Mouse (Mus musculus) forebrain, embryonic 13.5 days (tissue): ENCODE measurements around the gene Cln5. TPM values are rescaled to one million over a fixed set of nuclear protein-coding genes. Genes with fewer than 3 reads are reported as not detected.
A peak's percentile ranks its signal among the peaks of the same experiment; 100 is the strongest.

Experiments
- ATAC-seq: fragments of 200-750 bp; cut with Nextera tagmentation; 2 replicates; pipeline ENCODE4 v1.8.0; 2017
- H3K27ac ChIP-seq: fragments of 300-500 bp; sonication (generic); 2 replicates; pipeline ENCODE4 v1.5.1; 2015; ENCODE audit warnings: inconsistent platforms, mild to moderate bottlenecking, moderate library complexity
- H3K27me3 ChIP-seq: fragments of 300-500 bp; sonication (generic); 2 replicates; pipeline ENCODE4 v1.6.1; 2015; ENCODE audit warnings: mild to moderate bottlenecking, inconsistent platforms
- H3K36me3 ChIP-seq: fragments of 300-500 bp; sonication (generic); 2 replicates; pipeline ENCODE4 v1.6.1; 2015; ENCODE audit warnings: mild to moderate bottlenecking, inconsistent platforms; ENCODE audit not compliant: poor library complexity, severe bottlenecking
- H3K4me1 ChIP-seq: fragments of 300-500 bp; sonication (generic); 2 replicates; pipeline ENCODE4 v1.6.1; 2015; ENCODE audit warnings: inconsistent platforms
- H3K4me2 ChIP-seq: fragments of 300-500 bp; sonication (generic); 2 replicates; pipeline ENCODE4 v1.6.1; 2015; ENCODE audit warnings: inconsistent platforms, mild to moderate bottlenecking, moderate library complexity
- H3K4me3 ChIP-seq: fragments of 300-500 bp; sonication (generic); 2 replicates; pipeline ENCODE4 v1.5.1; 2015; ENCODE audit warnings: mild to moderate bottlenecking, inconsistent platforms
- H3K9ac ChIP-seq: fragments of 300-500 bp; sonication (generic); 2 replicates; pipeline ENCODE4 v1.6.1; 2015; ENCODE audit warnings: mild to moderate bottlenecking, inconsistent platforms
- H3K9me3 ChIP-seq: fragments of 300-500 bp; sonication (generic); replicated peaks from 2 replicates; pipeline ENCODE4 v1.6.1; 2016; ENCODE audit warnings: inconsistent platforms
- WGBS: fragments of 180-500 bp; shearing (Covaris S2); methylation state at CpG from one replicate; pipeline ENCODE4 v1.1.7; 2015; 5-methylcytosine and 5-hydroxymethylcytosine counted together
- polyA plus RNA-seq: library from polyadenylated mRNA; unstranded; fragments of >200 nt; fragmentation: Nextera tagmentation; extraction: Ambion mirVana; gene quantifications from 2 replicates; pipeline ENCODE4 v1.2.1, GENCODE M21; 2015

The Cln5 gene
- polyA plus RNA-seq, 1 experiment from 2014 or later: 11.1 TPM

DNA sequence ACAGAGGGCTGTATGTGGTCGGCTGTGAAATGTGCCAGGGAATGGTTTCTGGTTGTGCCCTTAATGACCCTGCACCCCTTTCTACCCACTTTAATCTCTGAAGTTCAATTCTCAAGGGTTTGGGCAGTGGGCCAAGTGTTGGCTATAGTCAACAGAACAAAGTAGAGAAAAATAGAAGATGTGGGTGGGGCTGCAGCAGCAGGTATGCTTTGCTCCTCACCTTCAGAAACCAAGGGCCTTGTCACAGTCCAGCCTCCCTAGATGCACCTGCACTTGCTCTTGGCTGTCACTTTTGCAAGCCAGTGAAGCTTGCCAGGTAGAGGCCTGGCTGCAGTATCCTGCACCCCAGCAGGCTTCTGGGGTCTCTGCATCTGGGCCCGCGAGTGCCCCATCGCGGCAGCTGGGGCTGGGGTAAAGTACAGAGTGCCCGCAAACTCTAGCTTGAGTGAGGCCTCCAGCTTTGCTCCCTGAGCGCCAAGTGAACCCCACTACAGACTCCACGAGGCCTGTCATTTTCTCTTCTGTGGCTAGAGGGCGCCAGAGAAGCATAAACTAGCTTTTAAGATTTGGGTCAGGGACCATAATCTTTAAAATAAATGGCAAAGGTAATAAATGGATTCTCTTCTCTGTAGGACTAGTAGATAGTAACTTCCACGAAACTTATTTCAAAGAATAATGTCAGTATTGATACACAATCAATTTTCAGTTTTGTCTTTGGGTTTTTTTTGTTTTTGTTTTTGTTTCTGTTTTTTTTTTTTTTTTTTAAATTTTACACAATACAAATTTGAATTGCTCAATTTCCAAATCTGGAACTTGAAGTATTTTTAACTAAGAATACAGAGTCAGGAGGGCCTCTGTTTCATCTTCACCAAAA, 4.5 kb upstream of the Cln5 start:
- H3K36me3 ChIP-seq: no peaks in the 10 kb centered on the region
- H3K27ac ChIP-seq: no peak overlapping the region
- no peak for ATAC-seq
- no peaks in the 10 kb centered on the region for H3K27me3 ChIP-seq
- WGBS: 12% methylated on average over 10 of the region's 10 CpGs
- H3K4me3 ChIP-seq: no peak overlapping the region
- H3K9ac ChIP-seq: no peak overlapping the region
- peaks cover 5% of the 10 kb centered on the region for H3K4me1 ChIP-seq
- H3K4me2 ChIP-seq: no peak overlapping the region
- H3K9me3 ChIP-seq: no peaks in the 10 kb centered on the region

DNA sequence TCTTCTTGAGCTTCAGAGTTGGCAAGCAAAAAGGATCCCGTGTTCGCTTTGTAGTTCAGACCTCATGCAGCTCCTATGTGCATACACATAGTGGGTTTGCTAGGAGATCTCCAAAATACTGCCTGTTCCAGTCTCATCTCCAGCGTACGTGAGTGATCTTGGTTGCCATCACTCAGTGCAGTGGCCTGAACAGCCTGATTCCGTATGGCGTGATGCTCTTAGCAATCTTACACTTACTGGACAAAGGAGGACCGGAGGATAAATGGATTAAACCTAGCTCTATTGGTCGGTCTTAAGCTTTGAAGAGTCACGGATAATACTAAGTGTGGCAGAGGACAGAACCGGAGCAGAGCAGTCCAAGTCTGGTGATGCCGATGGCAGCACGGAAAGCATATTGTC, 552 bp upstream of the Cln5 start:
- ATAC-seq: peak; percentile 65
- H3K4me3 ChIP-seq: peak overlapping the region; percentile 63

DNA sequence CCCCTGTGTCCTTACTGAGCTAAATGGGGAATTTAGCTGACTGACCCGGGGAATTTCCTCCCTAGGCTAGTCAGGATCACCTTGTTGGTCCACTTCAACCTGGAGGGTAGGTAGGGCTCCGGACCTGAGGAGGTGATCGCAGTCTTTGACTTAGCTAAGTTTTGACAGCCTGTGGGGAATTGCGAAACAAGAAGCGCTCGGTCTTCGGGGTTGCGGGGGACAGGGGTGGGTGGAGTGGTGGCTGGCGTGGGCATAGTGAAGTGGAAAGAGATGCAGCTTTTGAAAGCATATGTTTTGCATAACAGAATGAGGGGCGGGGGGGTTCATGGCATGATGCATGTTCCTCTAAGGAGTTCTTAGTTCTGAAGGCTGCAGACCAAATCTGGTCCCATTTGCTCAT, 774 bp downstream of the Cln5 start:
- Histone ChIP-seq H3K27me3 (no peaks in the 10 kb centered on the region), H3K9ac (peak overlapping the region; percentile 76), H3K36me3 (peaks cover 13% of the 10 kb centered on the region), H3K4me3 (peak overlapping the region; percentile 63), H3K4me1 (peaks cover 6% of the 10 kb centered on the region), H3K27ac (no peak overlapping the region), H3K4me2 (peak overlapping the region; percentile 81), H3K9me3 (no peaks in the 10 kb centered on the region)
- WGBS: 6% methylated on average over 10 of the region's 10 CpGs
- ATAC-seq: no peak

More for the DNA sequence above, 552 bp upstream of the Cln5 start:
- Histone ChIP-seq H3K36me3 (peaks cover 11% of the 10 kb centered on the region), H3K27ac (peak overlapping the region; percentile 69), H3K9ac (peak overlapping the region; percentile 76), H3K27me3 (no peaks in the 10 kb centered on the region), H3K9me3 (no peaks in the 10 kb centered on the region), H3K4me2 (peak overlapping the region; percentile 81), H3K4me1 (peaks cover 11% of the 10 kb centered on the region)
- WGBS: 11% methylated on average over 12 of the region's 12 CpGs

DNA sequence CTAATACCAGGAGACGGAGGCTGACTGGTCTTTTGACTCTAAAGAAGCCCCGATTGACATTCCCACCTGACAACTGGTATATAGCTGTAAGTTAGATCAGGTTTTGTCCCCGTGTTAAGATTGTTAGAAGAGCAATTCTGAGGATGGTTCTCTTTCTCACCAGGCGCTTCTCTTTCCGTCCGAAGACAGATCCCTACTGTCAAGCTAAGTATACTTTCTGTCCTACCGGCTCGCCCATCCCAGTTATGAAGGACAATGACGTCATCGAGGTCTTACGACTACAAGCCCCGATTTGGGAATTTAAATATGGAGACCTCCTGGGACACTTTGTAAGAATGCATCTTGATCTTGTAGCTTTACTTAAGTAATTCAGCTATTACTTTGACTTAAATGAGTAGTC, 1.5 kb downstream of the Cln5 start:
- H3K4me1 ChIP-seq: peaks cover 6% of the 10 kb centered on the region
- H3K9ac ChIP-seq: no peak overlapping the region
- H3K4me3 ChIP-seq: no peak overlapping the region
- WGBS: 95% methylated on average over 12 of the region's 12 CpGs
- peaks cover 17% of the 10 kb centered on the region for H3K36me3 ChIP-seq
- H3K27me3 ChIP-seq: no peaks in the 10 kb centered on the region
- no peak for ATAC-seq
- no peaks in the 10 kb centered on the region for H3K9me3 ChIP-seq
- no peak overlapping the region for H3K27ac ChIP-seq
- H3K4me2 ChIP-seq: no peak overlapping the region

DNA sequence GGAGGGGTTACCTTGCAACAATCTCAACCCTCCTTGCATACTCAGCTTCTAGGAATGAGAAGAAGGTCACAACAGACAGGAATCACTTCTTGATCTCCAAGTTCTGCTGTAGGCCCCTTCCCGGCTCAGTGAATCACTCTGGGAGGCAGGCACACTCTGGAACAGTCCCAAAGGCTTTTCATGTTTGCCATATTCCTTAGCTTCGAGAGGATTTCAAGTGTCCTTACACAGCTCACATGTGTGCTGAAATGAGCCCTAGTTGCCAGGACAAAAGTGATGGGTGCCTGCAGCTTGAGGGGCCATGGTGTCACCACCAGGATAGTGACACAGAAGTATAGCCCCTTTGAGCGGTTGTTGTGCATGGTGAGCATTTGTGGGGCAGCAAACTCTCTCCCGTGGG, 2.7 kb downstream of the Cln5 start:
- Histone ChIP-seq H3K9ac (no peak overlapping the region), H3K4me1 (peaks cover 6% of the 10 kb centered on the region), H3K27ac (no peak overlapping the region), H3K4me3 (no peak overlapping the region), H3K9me3 (no peaks in the 10 kb centered on the region), H3K4me2 (no peak overlapping the region), H3K27me3 (no peaks in the 10 kb centered on the region), H3K36me3 (peaks cover 24% of the 10 kb centered on the region)
- ATAC-seq: no peak
- WGBS: 89% methylated on average over 4 of the region's 4 CpGs

DNA sequence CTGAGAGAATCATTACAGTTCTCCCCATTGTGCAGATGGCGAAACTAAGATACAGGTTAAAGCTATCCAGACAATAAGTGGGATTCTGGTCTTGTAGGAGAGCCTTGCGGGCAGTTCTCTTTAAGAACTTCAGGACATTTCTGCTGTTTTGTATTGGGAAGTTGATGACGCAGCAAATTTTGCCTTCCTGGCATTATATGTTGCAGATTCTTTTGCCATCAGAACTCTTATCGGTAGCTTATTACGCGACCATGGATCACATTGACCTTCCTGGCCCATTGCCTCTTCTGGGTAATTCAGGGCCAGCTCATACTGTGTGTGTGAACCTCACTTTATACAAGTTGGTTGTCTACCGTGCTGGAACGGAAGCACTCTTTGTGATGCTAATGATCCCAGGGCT, 3.8 kb downstream of the Cln5 start:
- 84% methylated on average over 8 of the region's 8 CpGs for WGBS
- Histone ChIP-seq H3K36me3 (peaks cover 28% of the 10 kb centered on the region), H3K9ac (no peak overlapping the region), H3K27me3 (no peaks in the 10 kb centered on the region), H3K4me3 (no peak overlapping the region), H3K9me3 (no peaks in the 10 kb centered on the region), H3K4me2 (no peak overlapping the region), H3K4me1 (peaks cover 6% of the 10 kb centered on the region), H3K27ac (no peak overlapping the region)
- no peak for ATAC-seq

DNA sequence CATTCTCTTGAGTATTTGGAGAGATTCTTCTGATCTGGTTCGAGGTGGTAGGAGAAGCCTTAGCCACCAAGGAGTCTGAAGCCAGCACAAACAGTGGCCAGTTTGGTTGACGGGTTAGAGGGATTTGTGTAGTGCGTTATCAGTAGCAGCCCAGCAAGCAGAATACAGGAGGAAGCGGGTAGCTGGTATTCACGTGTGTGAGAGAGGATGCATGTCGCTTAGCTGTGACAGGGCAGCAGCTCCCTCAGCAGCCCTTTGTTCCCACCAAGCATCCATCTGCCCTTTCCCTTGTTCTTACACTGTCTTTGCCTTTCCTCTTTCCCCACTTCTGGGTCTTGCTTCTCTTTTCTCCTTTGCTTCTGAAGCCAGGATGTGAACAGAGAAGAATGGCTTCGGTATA, 5.2 kb downstream of the Cln5 start:
- Histone ChIP-seq H3K4me3 (no peak overlapping the region), H3K4me2 (no peak overlapping the region), H3K27ac (no peak overlapping the region), H3K36me3 (peaks cover 33% of the 10 kb centered on the region), H3K27me3 (no peaks in the 10 kb centered on the region), H3K4me1 (peaks cover 6% of the 10 kb centered on the region), H3K9me3 (no peaks in the 10 kb centered on the region), H3K9ac (no peak overlapping the region)
- WGBS: 76% methylated on average over 7 of the region's 7 CpGs
- no peak for ATAC-seq

DNA sequence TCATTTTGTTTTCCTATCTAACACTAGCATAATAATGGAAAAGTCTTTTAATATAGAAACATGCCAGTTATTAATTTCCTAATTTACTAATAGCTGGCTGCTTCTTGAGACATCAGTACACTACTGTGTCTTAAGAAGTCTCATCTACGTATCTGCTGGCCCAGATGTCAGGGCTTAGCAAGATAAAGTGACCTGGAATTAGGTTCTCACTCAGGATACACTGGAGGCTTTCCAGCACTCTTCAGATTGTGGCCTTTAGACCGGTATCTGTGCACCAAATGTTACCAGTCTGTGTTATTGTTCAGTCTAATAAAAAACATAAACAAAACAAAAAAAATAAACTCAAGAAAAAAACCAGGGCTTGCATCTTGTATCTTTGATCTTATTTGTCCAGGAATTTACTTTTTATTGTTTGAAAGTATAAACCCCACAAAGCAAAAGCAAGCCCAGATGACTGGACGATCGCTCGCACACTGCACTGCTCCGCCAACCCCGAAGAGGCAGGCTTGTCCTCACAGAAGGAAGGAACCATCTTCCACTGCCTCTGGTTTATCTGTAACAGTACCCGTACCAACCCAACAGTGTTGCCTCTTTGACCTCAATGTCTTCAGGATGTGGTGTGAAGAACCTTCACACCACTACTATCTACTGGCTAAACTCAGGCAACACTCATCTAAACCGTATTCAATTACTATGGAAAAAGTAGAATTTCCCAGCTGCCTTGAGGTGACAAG, 7.4 kb downstream of the Cln5 start:
- H3K36me3 ChIP-seq: peaks cover 33% of the 10 kb centered on the region
- no peak for ATAC-seq
- 93% methylated on average over 9 of the region's 9 CpGs for WGBS

DNA sequence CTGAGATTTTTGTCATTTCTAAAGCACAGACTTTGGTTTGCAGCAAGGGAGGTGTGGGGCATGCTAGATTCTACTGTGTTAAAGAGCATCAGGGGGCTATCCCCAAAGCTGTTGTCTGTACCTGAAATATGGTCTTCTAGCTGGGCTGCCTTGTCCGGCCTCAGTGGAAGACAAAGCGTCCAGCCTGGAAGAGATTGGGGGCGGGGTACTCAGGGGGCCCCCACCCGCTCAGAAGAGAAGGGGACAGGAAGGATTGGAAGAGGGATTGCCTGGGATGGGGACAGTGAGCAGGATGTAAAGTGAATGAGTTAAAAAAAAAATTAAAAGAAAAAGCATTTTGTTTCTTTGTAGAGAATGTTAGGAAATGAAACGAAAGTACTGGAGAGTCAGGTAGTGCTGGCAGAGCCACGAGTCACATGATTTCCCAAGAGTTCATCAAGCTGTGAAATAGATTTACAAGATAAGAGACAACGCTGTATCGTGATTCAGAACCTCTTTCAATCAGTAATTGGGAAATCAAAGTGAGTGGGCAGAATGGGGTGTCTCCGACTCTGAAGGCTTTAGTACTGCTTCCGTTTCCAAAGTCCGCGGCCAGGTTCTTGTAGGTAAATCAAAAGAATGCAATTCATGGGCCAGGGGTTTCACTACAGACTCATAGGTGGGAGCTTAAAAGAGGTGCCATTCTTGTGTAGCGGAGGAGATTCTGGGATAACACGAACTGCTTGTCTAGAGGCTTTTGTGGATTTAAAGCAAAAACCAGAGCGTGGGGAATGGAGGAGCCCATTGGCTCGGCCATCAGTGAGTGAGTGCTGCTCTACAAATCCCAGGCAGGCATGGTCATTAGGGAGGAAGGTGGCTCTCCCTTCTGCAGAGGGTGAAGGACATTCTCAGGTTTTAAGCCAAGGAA, 8.2 kb downstream of the Cln5 start:
- Histone ChIP-seq H3K4me1 (no peaks in the 10 kb centered on the region), H3K4me3 (no peak overlapping the region), H3K9ac (no peak overlapping the region), H3K27me3 (no peaks in the 10 kb centered on the region), H3K9me3 (no peaks in the 10 kb centered on the region), H3K36me3 (peaks cover 33% of the 10 kb centered on the region), H3K4me2 (no peak overlapping the region), H3K27ac (no peak overlapping the region)
- ATAC-seq: no peak
- 91% methylated on average over 16 of the region's 16 CpGs for WGBS

More for the DNA sequence above, 7.4 kb downstream of the Cln5 start:
- no peak overlapping the region for H3K4me2 ChIP-seq
- H3K27ac ChIP-seq: no peak overlapping the region
- no peak overlapping the region for H3K9ac ChIP-seq
- H3K4me1 ChIP-seq: no peaks in the 10 kb centered on the region
- no peaks in the 10 kb centered on the region for H3K27me3 ChIP-seq
- no peaks in the 10 kb centered on the region for H3K9me3 ChIP-seq
- H3K4me3 ChIP-seq: no peak overlapping the region

DNA sequence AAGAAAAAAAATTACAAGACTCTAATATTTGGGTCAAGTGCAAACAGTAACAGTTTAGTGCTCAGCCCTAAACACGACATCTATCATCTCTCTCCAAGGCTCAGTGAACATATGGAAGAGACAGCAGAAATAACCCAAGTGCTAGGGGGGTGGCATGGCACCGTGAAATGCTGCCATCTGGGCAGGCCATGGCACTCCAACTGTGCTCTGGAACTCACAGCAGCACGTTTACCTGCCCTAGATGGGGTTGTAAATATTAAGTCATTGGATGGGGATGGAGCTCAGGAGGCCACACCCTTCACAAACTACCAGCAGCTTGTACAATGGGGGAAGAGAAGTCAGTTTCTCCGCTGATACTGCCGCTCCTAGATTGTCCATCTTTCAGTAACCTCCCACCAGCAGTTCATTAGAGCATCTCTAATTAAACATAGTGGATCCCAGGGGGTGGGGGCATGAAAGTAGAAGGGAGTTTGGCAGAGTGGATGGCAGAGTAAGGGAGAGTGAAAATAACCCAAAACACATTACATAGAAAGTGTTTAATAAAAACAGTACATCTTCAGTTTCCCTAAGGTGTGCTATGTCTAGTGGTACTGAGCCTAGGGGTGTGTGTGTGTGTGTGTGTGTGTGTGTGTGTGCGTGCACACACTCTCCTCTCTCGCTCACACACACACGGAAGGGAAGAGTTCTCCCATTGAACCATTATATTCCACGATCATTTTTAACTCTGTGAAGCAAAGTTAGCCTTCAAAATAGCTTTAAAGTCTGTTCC, 9.4 kb downstream of the Cln5 start:
- Histone ChIP-seq H3K4me1 (no peaks in the 10 kb centered on the region), H3K9ac (no peak overlapping the region), H3K36me3 (peaks cover 36% of the 10 kb centered on the region), H3K4me3 (no peak overlapping the region), H3K27ac (no peak overlapping the region), H3K27me3 (no peaks in the 10 kb centered on the region), H3K4me2 (no peak overlapping the region), H3K9me3 (no peaks in the 10 kb centered on the region)
- WGBS: 85% methylated on average over 9 of the region's 9 CpGs
- ATAC-seq: peak; percentile 69

DNA sequence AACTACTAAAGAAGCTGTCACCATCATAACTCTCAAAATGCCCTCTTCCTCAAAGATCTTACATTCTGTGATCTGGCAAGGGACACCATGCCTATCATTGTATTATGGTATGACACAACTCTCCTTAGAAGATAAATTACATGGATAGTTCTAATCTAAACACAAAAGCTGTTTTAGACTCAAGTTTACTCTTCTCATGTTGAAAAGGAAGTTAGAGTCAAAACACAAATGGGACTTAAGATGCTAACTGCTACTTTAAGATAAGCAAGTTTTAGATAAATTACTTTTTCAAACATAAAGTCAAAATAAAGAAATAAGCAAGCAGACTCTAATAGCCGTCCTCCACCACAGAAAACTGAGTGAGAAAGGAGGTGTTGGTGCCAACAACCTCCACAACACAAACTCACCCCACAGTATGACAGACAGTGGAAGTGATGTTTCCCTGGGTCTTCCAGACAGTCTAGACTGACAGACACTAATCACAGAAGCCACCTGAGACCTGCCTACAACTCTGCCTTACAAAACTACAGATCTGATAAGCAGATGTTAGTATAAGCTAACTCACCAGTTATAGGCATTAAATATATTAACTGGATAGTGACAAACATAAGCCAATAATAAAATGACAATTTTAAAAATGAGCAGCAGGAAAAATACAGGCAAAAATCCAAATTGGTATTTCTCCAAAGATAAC, 16.0 kb downstream of the Cln5 start:
- 92% methylated on average over 1 of the region's 1 CpGs for WGBS
- Histone ChIP-seq H3K4me2 (no peak overlapping the region), H3K4me1 (no peaks in the 10 kb centered on the region), H3K27ac (no peak overlapping the region), H3K9me3 (no peaks in the 10 kb centered on the region), H3K9ac (no peak overlapping the region), H3K27me3 (no peaks in the 10 kb centered on the region), H3K4me3 (no peak overlapping the region), H3K36me3 (peaks cover 66% of the 10 kb centered on the region)
- ATAC-seq: no peak
